ENCODE assay signal across 8 mouse cellular contexts in genomic region chr19:24264991-24265390, GRCm38 (mm10). TPM values are rescaled to one million over a fixed set of nuclear protein-coding genes. Genes with fewer than 3 reads are reported as not detected.
A peak's percentile ranks its signal among the peaks of the same experiment; 100 is the strongest.
DNase-seq lines count a peak whose midpoint lies in the region; ATAC-seq and TF ChIP-seq lines count a peak whose summit lies in the region.

No protein-coding gene starts in this region.

- H3K27ac ChIP-seq in embryonic fibroblast, embryonic 13.5 days (ENCODE audit: insufficient read depth, low read length) = no peak overlapping the region
- H3K27ac ChIP-seq in heart, embryonic 12.5 days (ENCODE audit: poor library complexity, severe bottlenecking) = no peak overlapping the region
- H3K27ac ChIP-seq in kidney, embryonic 16.5 days (ENCODE audit: low read length) = no peak overlapping the region
- no peak overlapping the region for H3K27ac ChIP-seq in stomach, embryonic 15.5 days

- no peak overlapping the region for H3K4me2 ChIP-seq in heart, embryonic 12.5 days
- no peak overlapping the region for H3K4me2 ChIP-seq in kidney, embryonic 16.5 days (replicated peaks; ENCODE audit: low read depth, low read length)
- H3K4me2 ChIP-seq in stomach, embryonic 15.5 days = no peak overlapping the region

- DNase-seq in CD4-positive, CD25-positive, alpha-beta regulatory T cell, adult 2 months (ENCODE audit: low read depth, low spot score) = peak; percentile 91
- peak; percentile 23 to 41 for DNase-seq in adrenal gland, postnatal 4 days (ENCODE audit: low spot score in 2 of 2)
- DNase-seq in liver = peak; percentile 83
- peak; percentile 90 for DNase-seq in naive thymus-derived CD4-positive, alpha-beta T cell, adult 2 months (ENCODE audit: low read depth)

- ATAC-seq in heart, embryonic 12.5 days (ENCODE audit: insufficient number of reproducible peaks, low FRiP score) = peak; percentile 29; the same call in 1 of the 2 replicates
- peak; percentile 66 for ATAC-seq in kidney, embryonic 16.5 days (ENCODE audit: low FRiP score, low TSS enrichment)
- ATAC-seq in stomach, embryonic 15.5 days (ENCODE audit: insufficient read depth, low FRiP score, low read depth) = peak; percentile 63

- TF ChIP-seq POLR2A in embryonic fibroblast, embryonic 13.5 days (IDR thresholded peaks at IDR 0.05; ENCODE audit: low read depth, low read length) = no peak

- H3K4me3 ChIP-seq in embryonic fibroblast, embryonic 13.5 days (ENCODE audit: insufficient read depth, low read length) = no peak overlapping the region
- H3K4me3 ChIP-seq in heart, embryonic 12.5 days = no peak overlapping the region
- no peak overlapping the region for H3K4me3 ChIP-seq in kidney, embryonic 16.5 days (ENCODE audit: low read length)
- H3K4me3 ChIP-seq in stomach, embryonic 15.5 days (replicated peaks) = no peak overlapping the region

- peak; percentile 41; the same call in 1 of the 2 replicates for TF ChIP-seq CTCF in embryonic fibroblast, embryonic 13.5 days (IDR thresholded peaks at IDR 0.05; ENCODE audit: borderline replicate concordance, insufficient read depth, low read length)

- no peak overlapping the region for H3K9ac ChIP-seq in heart, embryonic 12.5 days
- H3K9ac ChIP-seq in kidney, embryonic 16.5 days (replicated peaks; ENCODE audit: low read length) = no peak overlapping the region
- no peak overlapping the region for H3K9ac ChIP-seq in stomach, embryonic 15.5 days

- no peaks in the 10 kb centered on the region for H3K9me3 ChIP-seq in heart, embryonic 12.5 days (replicated peaks)
- H3K9me3 ChIP-seq in kidney, embryonic 16.5 days (ENCODE audit: low read length) = no peaks in the 10 kb centered on the region
- H3K9me3 ChIP-seq in stomach, embryonic 15.5 days = no peaks in the 10 kb centered on the region

- peaks cover 70% of the 10 kb centered on the region for H3K36me3 ChIP-seq in heart, embryonic 12.5 days
- peaks cover 27% of the 10 kb centered on the region; the same call in 1 of the 2 replicates for H3K36me3 ChIP-seq in kidney, embryonic 16.5 days (ENCODE audit: insufficient read depth, low read length)
- H3K36me3 ChIP-seq in stomach, embryonic 15.5 days = peaks cover 12% of the 10 kb centered on the region; the same call in 1 of the 2 replicates

- H3K27me3 ChIP-seq in heart, embryonic 12.5 days (replicated peaks) = no peaks in the 10 kb centered on the region
- H3K27me3 ChIP-seq in kidney, embryonic 16.5 days (ENCODE audit: insufficient read depth, low read length) = no peaks in the 10 kb centered on the region
- H3K27me3 ChIP-seq in stomach, embryonic 15.5 days (replicated peaks) = no peaks in the 10 kb centered on the region

- 52% methylated on average over 7 of the region's 7 CpGs for WGBS in heart, embryonic 12.5 days
- 47% methylated on average over 7 of the region's 7 CpGs for WGBS in kidney, embryonic 16.5 days
- WGBS in stomach, embryonic 15.5 days = 50% methylated on average over 7 of the region's 7 CpGs

- H3K4me1 ChIP-seq in embryonic fibroblast, embryonic 13.5 days (ENCODE audit: control insufficient read depth, insufficient read depth, low read length) = no peaks in the 10 kb centered on the region
- peaks cover 4% of the 10 kb centered on the region for H3K4me1 ChIP-seq in heart, embryonic 12.5 days (replicated peaks)
- 0 out of 2 replicates have a peak, but pooled peaks cover 8% of the 10 kb centered on the region for H3K4me1 ChIP-seq in kidney, embryonic 16.5 days (ENCODE audit: insufficient read depth, low read length)
- H3K4me1 ChIP-seq in stomach, embryonic 15.5 days = no peaks in the 10 kb centered on the region

RNA-seq across cellular contexts. Expression of gene Fxn, which starts 15.4 kb away (rescaled TPM):
- total RNA-seq in adrenal gland, postnatal 4 days (2021) = 10 to 100 TPM; 24.3 to 24.4 TPM
- polyA plus RNA-seq in embryonic fibroblast, embryonic 13.5 days (2011; ENCODE audit: insufficient read length, low read depth, missing spikeins) = 5.9 and 7.9 TPM in 2 replicates
- polyA plus RNA-seq in heart, embryonic 12.5 days (2016; fragmentation: Nextera tagmentation; extraction: Ambion mirVana) = 59.6 and 61.2 TPM in 2 replicates
- polyA plus RNA-seq in kidney, embryonic 16.5 days (2015; fragmentation: Nextera tagmentation; extraction: Ambion mirVana) = 54.6 and 59.1 TPM in 2 replicates
- 39.3 and 44.3 TPM in 2 replicates for polyA plus RNA-seq in stomach, embryonic 15.5 days (2015; fragmentation: Nextera tagmentation; extraction: Ambion mirVana)

RNA-seq across cellular contexts. Expression of gene Tjp2, which starts 40.2 kb away (rescaled TPM):
- 10 to 100 TPM; 14.5 to 17.3 TPM for total RNA-seq in adrenal gland, postnatal 4 days (2021)
- 8.5 and 12.3 TPM in 2 replicates for polyA plus RNA-seq in embryonic fibroblast, embryonic 13.5 days (2011; ENCODE audit: insufficient read length, low read depth, missing spikeins)
- 31.9 and 33.8 TPM in 2 replicates for polyA plus RNA-seq in heart, embryonic 12.5 days (2016; fragmentation: Nextera tagmentation; extraction: Ambion mirVana)
- 31.0 and 33.2 TPM in 2 replicates for polyA plus RNA-seq in kidney, embryonic 16.5 days (2015; fragmentation: Nextera tagmentation; extraction: Ambion mirVana)
- 34.5 and 39.2 TPM in 2 replicates for polyA plus RNA-seq in stomach, embryonic 15.5 days (2015; fragmentation: Nextera tagmentation; extraction: Ambion mirVana)

Comparison
In these comparisons a context has a peak if more than half of its experiments do, and no peak if none do; other contexts are left out.
1. DNase-seq: peak in every context shown above with its lines; median percentile 91 in CD4-positive, CD25-positive, alpha-beta regulatory T cell, adult 2 months; 90 in naive thymus-derived CD4-positive, alpha-beta T cell, adult 2 months; 83 in liver; 32 in adrenal gland, postnatal 4 days.